Mouse (Mus musculus) liver, postnatal 0 days (tissue): ENCODE results near the gene Grik4. TPM values are rescaled to one million over a fixed set of nuclear protein-coding genes. Genes with fewer than 3 reads are reported as not detected.

Source experiments
- ATAC-seq: fragments of 200-750 bp; cut with Nextera tagmentation; 2 replicates; pipeline ENCODE4 v1.8.0; 2017; ENCODE audit warnings: mild to moderate bottlenecking, moderate library complexity
- DNase-seq: peaks from one replicate; pipeline ENCODE4 v3.0.0-alpha.2; 2016
- H3K27ac ChIP-seq: fragments of 300-500 bp; sonication (generic); 2 replicates; pipeline ENCODE4 v1.5.1; 2014; ENCODE audit warnings: antibody characterized with exemption, moderate library complexity, mild to moderate bottlenecking, low read depth
- H3K27me3 ChIP-seq: fragments of 300-500 bp; sonication (generic); 2 replicates; pipeline ENCODE4 v1.6.1; 2014; ENCODE audit warnings: low read length, control low read depth, mixed read lengths; ENCODE audit not compliant: insufficient read depth
- H3K36me3 ChIP-seq: fragments of 300-500 bp; sonication (generic); replicated peaks from 2 replicates; pipeline ENCODE4 v1.6.1; 2014; ENCODE audit warnings: mild to moderate bottlenecking, control low read depth, low read length, moderate library complexity, mixed read lengths; ENCODE audit not compliant: insufficient read depth
- H3K4me1 ChIP-seq: fragments of 300-500 bp; sonication (generic); 2 replicates; pipeline ENCODE4 v1.6.1; 2014; ENCODE audit warnings: antibody characterized with exemption, mild to moderate bottlenecking, control low read depth; ENCODE audit not compliant: insufficient read depth
- H3K4me2 ChIP-seq: fragments of 300-500 bp; sonication (generic); 2 replicates; pipeline ENCODE4 v1.6.1; 2014; ENCODE audit warnings: low read depth, mild to moderate bottlenecking, low read length, moderate library complexity, mixed read lengths
- H3K4me3 ChIP-seq: fragments of 300-500 bp; sonication (generic); 2 replicates; pipeline ENCODE4 v1.5.1; 2014; ENCODE audit warnings: low read depth, low read length
- H3K9ac ChIP-seq: fragments of 300-500 bp; sonication (generic); replicated peaks from 2 replicates; pipeline ENCODE4 v1.6.1; 2014; ENCODE audit warnings: mild to moderate bottlenecking, moderate library complexity
- H3K9me3 ChIP-seq: fragments of 300-500 bp; sonication (generic); 2 replicates; pipeline ENCODE4 v1.6.1; 2016; ENCODE audit warnings: mild to moderate bottlenecking, control low read depth, low read length, mixed read lengths
- CTCF ChIP-seq: sonication (generic); IDR thresholded peaks from 2 replicates; pipeline ENCODE4 v1.5.1; 2016; ENCODE audit warnings: antibody characterized with exemption, low read depth
- EP300 ChIP-seq: IDR thresholded peaks from 2 replicates; pipeline ENCODE4 v1.6.1; 2016; ENCODE audit warnings: antibody characterized with exemption, low read depth, mild to moderate bottlenecking
- WGBS: fragments of 180-500 bp; shearing (Covaris S2); extraction: QIAGEN DNeasy Blood & Tissue Kit; methylation state at CpG from one replicate; pipeline ENCODE4 v1.1.7; 2014; ENCODE audit not compliant: insufficient replicate concordance; 5-methylcytosine and 5-hydroxymethylcytosine counted together
- polyA plus RNA-seq: library from polyadenylated mRNA; unstranded; fragments of >200 nt; fragmentation: Nextera tagmentation; extraction: Ambion mirVana; gene quantifications from 2 replicates; pipeline ENCODE4 v1.2.1, GENCODE M21; 2015

The Grik4 gene
- polyA plus RNA-seq, 1 experiment from 2014 or later = 0.08 TPM

DNA sequence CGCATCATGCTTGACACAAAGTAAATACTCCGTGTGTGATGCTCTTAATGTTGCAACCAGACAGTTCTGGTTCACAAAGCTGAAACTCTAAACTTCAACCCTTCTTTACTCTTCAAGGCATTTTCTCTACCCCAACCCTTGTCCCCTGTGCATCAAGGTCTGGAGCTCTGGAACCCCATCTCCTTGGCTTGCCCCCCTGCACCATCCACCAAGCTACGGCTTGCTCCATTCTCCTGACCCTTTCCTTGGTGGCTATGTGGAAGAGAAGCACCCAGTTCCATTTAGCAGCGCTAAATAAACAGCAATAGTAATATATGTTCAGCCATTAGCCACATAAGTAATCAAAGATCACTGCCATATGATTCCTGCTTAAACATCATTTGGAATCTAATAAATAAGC, 150.3 kb downstream of the Grik4 start:
- no peaks in the 10 kb centered on the region for H3K9me3 ChIP-seq
- no peaks in the 10 kb centered on the region for H3K36me3 ChIP-seq
- no peak for TF ChIP-seq EP300
- TF ChIP-seq CTCF = no peak
- H3K27ac ChIP-seq = no peak overlapping the region
- ATAC-seq (no peak), DNase-seq (no peak)
- WGBS = 85% methylated on average over 4 of the region's 4 CpGs
- H3K4me1 ChIP-seq = no peaks in the 10 kb centered on the region
- no peak overlapping the region for H3K4me3 ChIP-seq
- no peak overlapping the region for H3K4me2 ChIP-seq
- no peak overlapping the region for H3K9ac ChIP-seq
- no peaks in the 10 kb centered on the region for H3K27me3 ChIP-seq

DNA sequence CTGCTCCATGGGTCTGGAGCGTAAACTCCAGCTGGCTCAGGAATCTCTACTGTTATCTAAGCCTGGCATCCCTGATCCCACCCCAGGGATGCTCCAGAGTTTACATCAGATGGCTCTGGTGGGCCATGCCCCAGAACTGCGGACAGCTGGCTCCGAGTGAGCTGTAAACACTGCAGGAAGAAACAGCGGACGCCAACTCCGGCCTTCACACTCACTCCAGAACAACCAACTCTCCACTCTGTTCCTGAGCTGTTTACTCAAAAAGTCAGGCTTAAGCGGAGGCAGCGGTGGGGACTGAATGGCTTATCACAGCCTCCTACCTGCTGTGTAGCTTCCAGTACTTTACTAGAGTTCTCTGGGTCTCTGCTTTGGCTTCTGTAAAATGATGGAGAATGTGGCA, 150.7 kb downstream of the Grik4 start:
- H3K9ac ChIP-seq = no peak overlapping the region
- TF ChIP-seq CTCF (no peak), EP300 (no peak)
- H3K36me3 ChIP-seq = no peaks in the 10 kb centered on the region
- H3K4me3 ChIP-seq = no peak overlapping the region
- DNase-seq (no peak), ATAC-seq (no peak)
- H3K4me2 ChIP-seq = no peak overlapping the region
- H3K27ac ChIP-seq = no peak overlapping the region
- H3K9me3 ChIP-seq = no peaks in the 10 kb centered on the region
- H3K27me3 ChIP-seq = no peaks in the 10 kb centered on the region
- WGBS = 66% methylated on average over 8 of the region's 8 CpGs
- H3K4me1 ChIP-seq = no peaks in the 10 kb centered on the region

DNA sequence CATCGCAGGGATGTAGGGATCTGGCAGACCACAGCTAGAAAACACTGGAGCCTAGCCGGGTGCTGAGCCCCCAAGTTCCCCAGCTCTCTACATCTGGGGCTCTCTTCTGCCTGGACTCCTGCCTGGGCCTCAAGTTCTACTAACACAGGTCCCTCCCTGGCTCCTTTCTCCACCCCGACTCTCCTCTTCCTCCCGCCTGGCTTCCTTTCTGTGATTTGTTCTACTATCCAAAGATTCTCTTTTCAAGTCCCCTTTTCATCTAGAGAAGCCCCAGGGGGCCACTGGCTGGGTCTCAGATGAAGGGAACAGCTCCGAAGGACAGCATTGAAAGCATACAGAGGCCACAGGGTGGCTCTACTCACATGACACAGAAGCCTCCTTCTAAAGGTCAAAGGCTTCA, 151.9 kb downstream of the Grik4 start:
- TF ChIP-seq EP300 = no peak
- TF ChIP-seq CTCF = no peak
- no peak for DNase-seq
- Histone ChIP-seq H3K9me3 (no peaks in the 10 kb centered on the region), H3K36me3 (no peaks in the 10 kb centered on the region), H3K4me2 (no peak overlapping the region), H3K4me1 (no peaks in the 10 kb centered on the region), H3K4me3 (no peak overlapping the region), H3K27ac (no peak overlapping the region), H3K9ac (no peak overlapping the region), H3K27me3 (no peaks in the 10 kb centered on the region)
- no peak for ATAC-seq
- 67% methylated on average over 5 of the region's 5 CpGs for WGBS

DNA sequence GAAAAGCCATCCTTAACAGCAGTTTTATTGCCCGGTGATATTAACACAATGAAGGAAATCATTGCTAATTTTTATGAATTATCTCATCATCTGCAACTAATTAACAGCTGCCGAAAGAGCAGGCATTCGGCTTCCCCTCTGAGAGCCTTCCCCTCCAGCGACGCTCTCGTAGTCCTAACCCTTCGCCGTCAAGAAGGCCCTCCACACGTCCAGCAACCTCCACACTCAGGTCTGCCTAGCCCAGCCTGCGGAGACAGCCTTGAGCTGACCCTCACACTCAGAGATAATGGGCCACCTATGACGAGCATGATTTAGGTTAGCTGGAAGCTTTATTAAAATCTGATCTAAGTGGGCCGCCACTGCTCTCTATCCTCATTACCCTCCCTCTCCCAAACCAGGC, 152.5 kb downstream of the Grik4 start:
- no peak for ATAC-seq
- no peak overlapping the region for H3K9ac ChIP-seq

DNA sequence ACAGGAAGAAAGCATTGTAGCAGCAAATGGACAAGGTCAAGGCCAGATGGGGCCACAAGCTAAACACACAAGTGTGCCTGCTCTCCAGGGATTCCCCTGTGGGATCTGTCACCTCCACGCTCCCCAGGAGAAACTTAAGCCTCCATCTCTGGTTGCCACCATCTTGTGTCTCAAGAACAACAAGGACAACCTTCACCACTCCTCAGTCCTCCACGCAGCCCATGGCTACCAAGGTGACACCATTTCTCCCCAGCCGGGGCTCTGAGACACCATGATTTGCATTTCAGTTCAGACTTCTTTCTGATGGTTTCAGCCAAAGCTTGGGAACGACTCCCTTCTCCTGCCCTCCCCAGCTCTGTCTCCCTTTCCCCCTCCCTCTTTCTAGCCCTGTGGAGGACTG, 152.9 kb downstream of the Grik4 start:
- DNase-seq (no peak), ATAC-seq (no peak)
- Histone ChIP-seq H3K9ac (no peak overlapping the region), H3K4me3 (no peak overlapping the region), H3K4me2 (no peak overlapping the region), H3K4me1 (no peaks in the 10 kb centered on the region), H3K36me3 (no peaks in the 10 kb centered on the region), H3K9me3 (no peaks in the 10 kb centered on the region), H3K27me3 (no peaks in the 10 kb centered on the region), H3K27ac (no peak overlapping the region)
- TF ChIP-seq CTCF (no peak), EP300 (no peak)
- 71% methylated on average over 4 of the region's 4 CpGs for WGBS

More for the DNA sequence above, 152.5 kb downstream of the Grik4 start:
- Histone ChIP-seq H3K27ac (no peak overlapping the region), H3K27me3 (no peaks in the 10 kb centered on the region), H3K4me2 (no peak overlapping the region), H3K4me1 (no peaks in the 10 kb centered on the region), H3K36me3 (no peaks in the 10 kb centered on the region), H3K9me3 (no peaks in the 10 kb centered on the region), H3K4me3 (no peak overlapping the region)
- no peak for DNase-seq
- TF ChIP-seq EP300 = no peak
- TF ChIP-seq CTCF = no peak
- WGBS = 83% methylated on average over 12 of the region's 12 CpGs

DNA sequence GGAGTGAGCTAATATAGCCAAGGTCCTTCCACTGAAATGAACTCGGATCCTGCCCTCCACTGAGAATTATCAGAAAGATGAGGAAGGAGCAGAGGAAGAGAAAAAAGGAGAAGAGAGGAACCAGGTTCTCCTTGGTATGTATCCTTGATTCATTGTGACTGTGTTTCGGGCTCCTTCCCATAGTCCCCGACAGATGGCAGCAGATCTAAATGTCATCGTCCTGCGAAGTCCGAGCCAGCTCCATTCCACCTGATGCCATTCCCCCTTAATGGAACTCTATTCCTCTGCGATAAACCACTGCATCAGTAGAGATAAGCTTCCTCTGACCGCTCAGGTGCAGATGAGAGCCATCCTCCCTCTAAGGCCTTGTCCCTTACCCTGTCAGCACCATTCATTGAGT, 155.8 kb downstream of the Grik4 start:
- TF ChIP-seq EP300 = no peak
- TF ChIP-seq CTCF = peak; percentile 71
- Histone ChIP-seq H3K9ac (no peak overlapping the region), H3K27ac (no peak overlapping the region), H3K36me3 (no peaks in the 10 kb centered on the region), H3K9me3 (no peaks in the 10 kb centered on the region), H3K4me3 (no peak overlapping the region), H3K27me3 (no peaks in the 10 kb centered on the region), H3K4me2 (no peak overlapping the region), H3K4me1 (no peaks in the 10 kb centered on the region)
- DNase-seq = peak; percentile 36
- ATAC-seq = no peak
- WGBS = 16% methylated on average over 8 of the region's 8 CpGs

DNA sequence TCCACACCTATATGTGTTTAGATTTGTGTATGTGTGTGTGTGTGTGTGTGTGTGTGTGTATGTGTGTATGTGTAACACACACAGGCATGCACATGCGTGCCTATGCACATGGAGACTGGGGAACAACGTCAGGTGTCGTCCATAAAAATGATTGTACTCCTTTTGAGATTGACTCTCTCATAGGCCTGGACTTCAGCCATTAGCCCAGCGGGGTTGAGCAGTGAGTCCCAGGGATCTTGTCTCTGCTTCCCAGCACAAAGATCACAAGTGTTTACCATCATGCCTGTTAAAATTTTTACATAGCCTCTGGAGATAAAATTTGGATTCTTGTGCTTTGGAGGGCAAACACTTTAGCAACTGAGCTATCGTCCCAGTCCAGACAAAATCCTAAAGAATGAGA, 157.4 kb downstream of the Grik4 start:
- no peak for TF ChIP-seq EP300
- H3K27ac ChIP-seq = no peak overlapping the region
- H3K4me3 ChIP-seq = no peak overlapping the region
- ATAC-seq (no peak), DNase-seq (no peak)
- H3K9me3 ChIP-seq = no peaks in the 10 kb centered on the region
- no peaks in the 10 kb centered on the region for H3K4me1 ChIP-seq
- no peaks in the 10 kb centered on the region for H3K36me3 ChIP-seq
- H3K4me2 ChIP-seq = no peak overlapping the region
- no peaks in the 10 kb centered on the region for H3K27me3 ChIP-seq
- H3K9ac ChIP-seq = no peak overlapping the region
- 77% methylated on average over 5 of the region's 5 CpGs for WGBS
